Mouse (Mus musculus) G1E (cell line): ENCODE data around the gene Usp4. TPM values are rescaled to one million over a fixed set of nuclear protein-coding genes. Genes with fewer than 3 reads are reported as not detected.

Experiments
- ATAC-seq: 2 replicates; pipeline ENCODE4 v1.8.0; 2016; ENCODE audit warnings: mild to moderate bottlenecking; ENCODE audit not compliant: insufficient number of reproducible peaks, poor library complexity, low FRiP score, severe bottlenecking; ENCODE audit errors: extremely low read depth
- DNase-seq: peaks from one replicate; pipeline ENCODE4 v3.0.0; 2012; ENCODE audit warnings: low spot score
- H3K27me3 ChIP-seq: 2 replicates; pipeline ENCODE4 v1.6.1; 2012; ENCODE audit warnings: mild to moderate bottlenecking, low read length, inconsistent platforms; ENCODE audit not compliant: insufficient read depth
- H3K36me3 ChIP-seq: replicated peaks from 2 replicates; pipeline ENCODE3; 2012; ENCODE audit warnings: mild to moderate bottlenecking, inconsistent platforms
- H3K4me1 ChIP-seq: 2 replicates; pipeline ENCODE4 v1.6.1; 2012; ENCODE audit warnings: low read depth, low read length, inconsistent platforms, mixed read lengths; ENCODE audit not compliant: insufficient read depth
- H3K4me3 ChIP-seq: 2 replicates; pipeline ENCODE4 v1.5.1; 2012; ENCODE audit warnings: low read depth, mild to moderate bottlenecking, inconsistent platforms, low read length, moderate library complexity, mixed read lengths
- H3K9me3 ChIP-seq: replicated peaks from 2 replicates; pipeline ENCODE4 v1.6.1; 2012; ENCODE audit warnings: inconsistent platforms
- CTCF ChIP-seq: IDR thresholded peaks from 2 replicates; pipeline ENCODE4 v1.5.1; 2012; ENCODE audit warnings: low read depth, low read length, inconsistent platforms, mixed read lengths
- GATA1 ChIP-seq: IDR thresholded peaks from 2 replicates; pipeline ENCODE4 v1.6.1; 2012; ENCODE audit warnings: borderline replicate concordance, low read length, inconsistent platforms, mixed read lengths
- GATA2 ChIP-seq: IDR thresholded peaks from 2 replicates; pipeline ENCODE4 v1.6.1; 2012; ENCODE audit warnings: low read depth, low read length, inconsistent platforms, borderline replicate concordance
- POLR2AphosphoS5 ChIP-seq: IDR thresholded peaks from 2 replicates; pipeline ENCODE4 v1.6.1; 2012; ENCODE audit warnings: low read depth, low read length, inconsistent platforms; ENCODE audit not compliant: insufficient replicate concordance
- TAL1 ChIP-seq: conservative IDR thresholded peaks from 2 replicates; pipeline ENCODE4 v1.6.1; 2012; ENCODE audit warnings: low read depth, low read length, inconsistent platforms, mixed read lengths
- polyA plus RNA-seq: library from polyadenylated mRNA; stranded (reverse); fragments of >175 nt; gene quantifications from 2 replicates; pipeline ENCODE4 v1.2.3, GENCODE M21; 2012
- total RNA-seq, 2 experiments: library from RNA; stranded (forward) in 1 of 2; stranded (reverse) in 1 of 2; fragments of 200-1000 nt in 1 of 2; fragments of >200 nt in 1 of 2; fragmentation: Nextera tagmentation in 1 of 2; gene quantifications; 2 replicates each; pipeline ENCODE4 v1.2.3; 2014 to 2017

Gene Usp4
- total and polyA plus RNA-seq, 3 experiments, result 76.5 to 131 (median 97.3) TPM

- no peak for ATAC-seq
These were observed 50.7 kb downstream of the Usp4 start for GRCm38 (mm10) chr9:108398324-108398723.

GRCm38 (mm10) chr9:108401186-108401960 is 53.7 kb downstream of the Usp4 start:
- TF ChIP-seq TAL1 (no peak), POLR2AphosphoS5 (no peak), GATA2 (no peak), GATA1 (no peak), CTCF (no peak)
- no peak overlapping the region for H3K4me3 ChIP-seq
- H3K36me3 ChIP-seq, result no peaks in the 10 kb centered on the region
- H3K4me1 ChIP-seq, result peaks cover 28% of the 10 kb centered on the region
- H3K9me3 ChIP-seq, result no peaks in the 10 kb centered on the region
- DNase-seq (no peak), ATAC-seq (no peak)
- peaks cover 11% of the 10 kb centered on the region for H3K27me3 ChIP-seq

More at GRCm38 (mm10) chr9:108398324-108398723, 50.7 kb downstream of the Usp4 start:
- no peak for DNase-seq
- TF ChIP-seq GATA1, result no peak
- TF ChIP-seq TAL1, result no peak
- TF ChIP-seq GATA2, result no peak
- TF ChIP-seq CTCF, result no peak
- no peak for TF ChIP-seq POLR2AphosphoS5
- Histone ChIP-seq H3K4me3 (no peak overlapping the region), H3K27me3 (peaks cover 9% of the 10 kb centered on the region), H3K9me3 (no peaks in the 10 kb centered on the region), H3K36me3 (peaks cover 13% of the 10 kb centered on the region), H3K4me1 (peaks cover 14% of the 10 kb centered on the region)

- ATAC-seq (no peak), DNase-seq (no peak)
- Histone ChIP-seq H3K4me1 (peaks cover 27% of the 10 kb centered on the region), H3K9me3 (no peaks in the 10 kb centered on the region), H3K36me3 (no peaks in the 10 kb centered on the region), H3K27me3 (peaks cover 11% of the 10 kb centered on the region), H3K4me3 (no peak overlapping the region)
- TF ChIP-seq GATA2 (no peak), GATA1 (no peak), CTCF (no peak), TAL1 (no peak), POLR2AphosphoS5 (no peak)
These were observed 55.4 kb downstream of the Usp4 start for GRCm38 (mm10) chr9:108403081-108403480.

- no peaks in the 10 kb centered on the region for H3K36me3 ChIP-seq
- no peak for TF ChIP-seq TAL1
- no peak for TF ChIP-seq POLR2AphosphoS5
- TF ChIP-seq GATA2, result no peak
- TF ChIP-seq CTCF, result no peak
- TF ChIP-seq GATA1, result no peak
- ATAC-seq (peak; percentile 40; the same call in 1 of the 2 replicates), DNase-seq (no peak)
- H3K4me3 ChIP-seq, result peak overlapping the region; percentile 46; the same call in 1 of the 2 replicates
- H3K27me3 ChIP-seq, result peaks cover 11% of the 10 kb centered on the region
- H3K9me3 ChIP-seq, result no peaks in the 10 kb centered on the region
- peaks cover 27% of the 10 kb centered on the region for H3K4me1 ChIP-seq
These were observed 56.8 kb downstream of the Usp4 start for GRCm38 (mm10) chr9:108404451-108404850.

- DNase-seq, result no peak
- Histone ChIP-seq H3K9me3 (no peaks in the 10 kb centered on the region), H3K4me1 (peaks cover 16% of the 10 kb centered on the region), H3K27me3 (peaks cover 5% of the 10 kb centered on the region; the same call in 1 of the 2 replicates), H3K4me3 (no peak overlapping the region), H3K36me3 (no peaks in the 10 kb centered on the region)
- TF ChIP-seq GATA2 (no peak), POLR2AphosphoS5 (no peak), CTCF (no peak), TAL1 (no peak), GATA1 (no peak)
- ATAC-seq, result no peak
These were observed 61.9 kb downstream of the Usp4 start for GRCm38 (mm10) chr9:108409535-108409934.

- DNase-seq (no peak), ATAC-seq (no peak)
- peaks cover 7% of the 10 kb centered on the region; the same call in 1 of the 2 replicates for H3K27me3 ChIP-seq
- TF ChIP-seq POLR2AphosphoS5, result no peak
- no peak for TF ChIP-seq TAL1
- TF ChIP-seq GATA1, result no peak
- H3K4me1 ChIP-seq, result peaks cover 3% of the 10 kb centered on the region
- no peak overlapping the region for H3K4me3 ChIP-seq
- H3K36me3 ChIP-seq, result no peaks in the 10 kb centered on the region
- H3K9me3 ChIP-seq, result no peaks in the 10 kb centered on the region
These were observed 63.8 kb downstream of the Usp4 start for GRCm38 (mm10) chr9:108411381-108411942.
